Mouse (Mus musculus): ENCODE results near the gene Kcnj13. TPM values are rescaled to one million over a fixed set of nuclear protein-coding genes. Genes with fewer than 3 reads are reported as not detected.

Kcnj13 gene
- total and polyA plus RNA-seq, 3 experiments, result 0.10 to 0.23 TPM; not detected in 1

DNA sequence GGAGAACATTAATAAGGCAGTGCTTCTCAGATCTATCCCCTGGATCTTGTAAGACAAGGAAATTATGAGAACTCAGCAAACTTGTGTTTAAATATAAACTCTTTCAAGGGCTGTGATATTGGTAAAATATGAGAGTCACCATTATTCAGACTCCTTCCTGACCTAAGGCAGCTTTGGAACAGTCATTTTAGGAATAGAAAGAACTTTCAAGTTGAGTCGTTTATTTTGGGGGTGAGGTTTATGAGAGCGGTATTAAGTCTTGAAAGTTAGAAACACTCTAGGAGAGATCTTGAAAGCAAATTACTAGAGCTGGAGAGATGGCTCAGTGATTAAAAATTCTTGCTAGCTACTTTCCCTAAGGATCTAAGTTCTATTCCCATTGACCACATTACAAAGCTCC lies 40.6 kb upstream of the Kcnj13 start:
- H3K4me3 ChIP-seq (ENCODE audit: control insufficient read depth in 1 of 2, insufficient read depth in 1 of 2, low read depth in 2 of 2, low read length in 2 of 2), result no peak overlapping the region
- H3K36me3 ChIP-seq (ENCODE audit: control insufficient read depth in 1 of 2, insufficient read depth in 2 of 2, low read length in 2 of 2), result peaks cover 0 to 49% of the 10 kb centered on the region in 2 experiments; a peak in 2 of 4 replicates
- H3K27me3 ChIP-seq (ENCODE audit: control insufficient read depth in 1 of 2, insufficient read depth in 2 of 2, low read length in 2 of 2), result no peaks in the 10 kb centered on the region
- TF ChIP-seq KAT2A (conservative IDR thresholded peaks at IDR 0.05; ENCODE audit: low read depth, low read length) (no peak), NRF1 (IDR thresholded peaks at IDR 0.05; ENCODE audit: insufficient read depth, low read depth, low read length, poor library complexity, severe bottlenecking) (no peak), CHD2 (IDR thresholded peaks at IDR 0.05; ENCODE audit: low read length) (no peak), NELFE (IDR thresholded peaks at IDR 0.05; ENCODE audit: low read depth, low read length) (no peak), UBTF (IDR thresholded peaks at IDR 0.05; ENCODE audit: borderline replicate concordance, insufficient read depth, low read depth, low read length) (no peak), TBP (IDR thresholded peaks at IDR 0.05; ENCODE audit: low read depth, low read length) (no peak), CHD1 (IDR thresholded peaks at IDR 0.05; ENCODE audit: low read depth, low read length) (no peak)
- H3K4me1 ChIP-seq (ENCODE audit: control insufficient read depth in 1 of 2, insufficient read depth in 2 of 2, low read length in 2 of 2), result no peaks in the 10 kb centered on the region
- DNase-seq (ENCODE audit: low read depth, low spot score), result no peak
- no peaks in the 10 kb centered on the region for H3K79me2 ChIP-seq (ENCODE audit: control insufficient read depth, insufficient read depth, low read length, poor library complexity)
- no peak overlapping the region for H3K9ac ChIP-seq (ENCODE audit: control insufficient read depth, low read depth, low read length, poor library complexity, severe bottlenecking)
- H3K27ac ChIP-seq (ENCODE audit: control insufficient read depth, low read depth, low read length), result no peak overlapping the region
- no peaks in the 10 kb centered on the region for H3K9me3 ChIP-seq (replicated peaks; ENCODE audit: insufficient read depth, low read length)

DNA sequence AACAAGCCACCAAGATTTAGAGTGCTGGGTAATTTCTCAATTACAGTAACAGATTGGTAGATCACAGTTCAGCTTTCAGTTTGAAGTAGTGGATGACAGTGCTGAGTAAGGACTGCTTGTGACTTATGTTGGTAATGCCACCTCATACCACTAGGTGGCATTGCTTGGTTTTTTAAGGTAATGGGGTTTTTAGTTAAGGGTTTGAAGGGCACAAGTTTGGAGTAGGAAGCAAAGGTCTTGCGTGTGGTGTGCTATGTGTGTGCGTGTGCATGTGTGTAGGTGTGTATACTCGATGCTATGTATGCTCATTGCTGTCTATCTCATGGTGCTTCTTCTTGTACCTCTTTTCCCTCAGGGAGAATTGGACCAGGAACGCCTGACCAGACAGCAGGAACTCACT lies 24.2 kb upstream of the Kcnj13 start:
- DNase-seq (ENCODE audit: low read depth, low spot score), result peak; percentile 86
- TF ChIP-seq GABPA (IDR thresholded peaks at IDR 0.05; ENCODE audit: low read depth, low read length), result no peak
- TF ChIP-seq POLR2A (IDR thresholded peaks at IDR 0.05; ENCODE audit: control insufficient read depth in 1 of 2, insufficient read depth in 1 of 2, low read depth in 1 of 2, low read length in 2 of 2, poor library complexity in 1 of 2), result no peak
- no peak for TF ChIP-seq MXI1 (IDR thresholded peaks at IDR 0.05; ENCODE audit: low read depth, low read length)
- no peak for TF ChIP-seq EP300 (IDR thresholded peaks at IDR 0.05; ENCODE audit: low read depth in 1 of 2, low read length in 2 of 2)
- no peak for TF ChIP-seq ZKSCAN1 (IDR thresholded peaks at IDR 0.05; ENCODE audit: low read depth, low read length)
- TF ChIP-seq MEF2A (IDR thresholded peaks at IDR 0.05; ENCODE audit: extremely low read depth, insufficient replicate concordance, low read depth, low read length, poor library complexity, severe bottlenecking), result no peak
- TF ChIP-seq ZNF384 (IDR thresholded peaks at IDR 0.05; ENCODE audit: low read depth, low read length), result 0 out of 2 replicates have a peak, but pooled peaks have one; percentile 16
- TF ChIP-seq ETS1 (IDR thresholded peaks at IDR 0.05; ENCODE audit: low read depth, low read length), result no peak
- no peak for TF ChIP-seq POLR2AphosphoS5 (IDR thresholded peaks at IDR 0.05; ENCODE audit: borderline replicate concordance, low read depth, low read length)
- TF ChIP-seq GATA1 (IDR thresholded peaks at IDR 0.05; ENCODE audit: low read depth, low read length), result no peak
- TF ChIP-seq USF2 (IDR thresholded peaks at IDR 0.05; ENCODE audit: borderline replicate concordance in 1 of 2, insufficient read depth in 1 of 2, low read depth in 1 of 2, low read length in 2 of 2), result no peak
- TF ChIP-seq MAX (IDR thresholded peaks at IDR 0.05; ENCODE audit: low read length), result no peak
- no peak for TF ChIP-seq JUND (IDR thresholded peaks at IDR 0.05; ENCODE audit: low read depth, low read length)
- no peak for TF ChIP-seq BHLHE40 (IDR thresholded peaks at IDR 0.05; ENCODE audit: borderline replicate concordance, low read depth, low read length)
- peak; percentile 52 for TF ChIP-seq SMC3 (IDR thresholded peaks at IDR 0.05; ENCODE audit: low read depth, low read length)
- no peak for TF ChIP-seq TAL1 (IDR thresholded peaks at IDR 0.05; ENCODE audit: low read length)
- no peak for TF ChIP-seq ZC3H11A (IDR thresholded peaks at IDR 0.05; ENCODE audit: low read depth, low read length)
- TF ChIP-seq TBP (IDR thresholded peaks at IDR 0.05; ENCODE audit: low read depth, low read length), result no peak
- TF ChIP-seq MYB (IDR thresholded peaks at IDR 0.05; ENCODE audit: low read depth, low read length), result no peak
- TF ChIP-seq SIN3A (IDR thresholded peaks at IDR 0.05; ENCODE audit: low read length), result no peak
- 0 out of 2 replicates have a peak, but pooled peaks have one; percentile 5 for TF ChIP-seq MAFK (IDR thresholded peaks at IDR 0.05; ENCODE audit: borderline replicate concordance, low read depth, low read length)
- TF ChIP-seq NELFE (IDR thresholded peaks at IDR 0.05; ENCODE audit: low read depth, low read length), result no peak
- TF ChIP-seq POLR2AphosphoS2 (IDR thresholded peaks at IDR 0.05; ENCODE audit: low read length), result no peak
- no peak for TF ChIP-seq NRF1 (IDR thresholded peaks at IDR 0.05; ENCODE audit: insufficient read depth, low read depth, low read length, poor library complexity, severe bottlenecking)
- no peak for TF ChIP-seq KAT2A (conservative IDR thresholded peaks at IDR 0.05; ENCODE audit: low read depth, low read length)
- no peak for TF ChIP-seq TCF12 (IDR thresholded peaks at IDR 0.05; ENCODE audit: low read depth, low read length)
- TF ChIP-seq CHD1 (IDR thresholded peaks at IDR 0.05; ENCODE audit: low read depth, low read length), result no peak
- TF ChIP-seq CTCF (IDR thresholded peaks at IDR 0.05 in 2 of 3, conservative IDR thresholded peaks at IDR 0.05 in 1 of 3; ENCODE audit: control insufficient read depth in 1 of 3, insufficient read depth in 1 of 3, low read depth in 2 of 3, low read length in 3 of 3, poor library complexity in 1 of 3, severe bottlenecking in 1 of 3), result peak in 2 of 3 experiments; percentile 68 to 85; a peak in 4 of 6 replicates
- peak; percentile 27 for TF ChIP-seq RAD21 (IDR thresholded peaks at IDR 0.05; ENCODE audit: low read depth, low read length)

More for the DNA sequence above, 24.2 kb upstream of the Kcnj13 start:
- Histone ChIP-seq H3K79me2 (ENCODE audit: control insufficient read depth, insufficient read depth, low read length, poor library complexity) (no peaks in the 10 kb centered on the region), H3K36me3 (ENCODE audit: control insufficient read depth in 1 of 2, insufficient read depth in 2 of 2, low read length in 2 of 2) (peaks cover 0 to 46% of the 10 kb centered on the region in 2 experiments; a peak in 2 of 4 replicates), H3K27ac (ENCODE audit: control insufficient read depth, low read depth, low read length) (no peak overlapping the region), H3K4me1 (ENCODE audit: control insufficient read depth in 1 of 2, insufficient read depth in 2 of 2, low read length in 2 of 2) (no peaks in the 10 kb centered on the region), H3K9me3 (replicated peaks; ENCODE audit: insufficient read depth, low read length) (no peaks in the 10 kb centered on the region), H3K27me3 (ENCODE audit: control insufficient read depth in 1 of 2, insufficient read depth in 2 of 2, low read length in 2 of 2) (no peaks in the 10 kb centered on the region), H3K4me3 (ENCODE audit: control insufficient read depth in 1 of 2, insufficient read depth in 1 of 2, low read depth in 2 of 2, low read length in 2 of 2) (no peak overlapping the region), H3K9ac (ENCODE audit: control insufficient read depth, low read depth, low read length, poor library complexity, severe bottlenecking) (no peak overlapping the region)
